Mouse (Mus musculus): Measurements from ENCODE around the gene Taf8. TPM values are rescaled to one million over a fixed set of nuclear protein-coding genes. Genes with fewer than 3 reads are reported as not detected.
A peak's percentile ranks its signal among the peaks of the same experiment; 100 is the strongest.

Taf8 gene
- polyA plus RNA-seq, 1 experiment from 2014 or later: 27.6 TPM

DNA sequence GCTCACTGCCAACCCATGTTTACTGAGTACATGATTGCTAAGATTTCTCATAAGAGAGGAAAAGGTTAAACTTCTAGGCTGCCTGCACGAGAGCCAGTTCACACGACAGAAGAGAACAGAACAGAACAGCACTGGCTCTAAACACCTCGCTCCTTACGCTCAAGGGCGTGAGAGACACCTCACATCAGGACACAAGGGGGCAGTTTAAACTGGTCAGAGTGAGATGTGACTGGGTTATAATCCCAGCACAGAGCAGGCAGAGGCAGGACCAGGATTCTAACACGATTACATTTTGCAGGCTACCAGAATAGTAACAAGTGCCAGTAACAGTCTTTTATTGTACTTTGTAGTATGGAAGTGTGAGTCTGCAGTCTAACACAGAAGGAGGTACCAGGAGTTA is 9.4 kb downstream of the Taf8 start:
- H3K4me3 ChIP-seq (ENCODE audit: low read depth, low read length): no peak overlapping the region
- H3K9me3 ChIP-seq (replicated peaks; ENCODE audit: control insufficient read depth, low read length): no peaks in the 10 kb centered on the region
- 88% methylated on average over 6 of the region's 6 CpGs for WGBS
- H3K4me2 ChIP-seq (ENCODE audit: low read depth, low read length): no peak overlapping the region
- peaks cover 16% of the 10 kb centered on the region for H3K36me3 ChIP-seq (replicated peaks; ENCODE audit: control insufficient read depth, insufficient read depth, low read depth, low read length)
- no peak overlapping the region for H3K9ac ChIP-seq (replicated peaks; ENCODE audit: low read length)
- no peak for ATAC-seq (replicated peaks; ENCODE audit: insufficient number of reproducible peaks, low FRiP score, low TSS enrichment, low read depth)
- no peak overlapping the region for H3K27ac ChIP-seq (replicated peaks; ENCODE audit: low read depth, low read length)
- no peaks in the 10 kb centered on the region for H3K4me1 ChIP-seq (ENCODE audit: control insufficient read depth, insufficient read depth, low read length)
- DNase-seq (ENCODE audit: low spot score): no peak
- no peaks in the 10 kb centered on the region for H3K27me3 ChIP-seq (ENCODE audit: control insufficient read depth, insufficient read depth, low read length)

GRCm38 (mm10) chr17:47490791-47491190 is 11.3 kb downstream of the Taf8 start:
- Histone ChIP-seq H3K9me3 (replicated peaks; ENCODE audit: control insufficient read depth, low read length) (no peaks in the 10 kb centered on the region), H3K4me3 (ENCODE audit: low read depth, low read length) (no peak overlapping the region), H3K36me3 (replicated peaks; ENCODE audit: control insufficient read depth, insufficient read depth, low read depth, low read length) (peaks cover 8% of the 10 kb centered on the region), H3K9ac (replicated peaks; ENCODE audit: low read length) (no peak overlapping the region), H3K27ac (replicated peaks; ENCODE audit: low read depth, low read length) (no peak overlapping the region), H3K4me1 (ENCODE audit: control insufficient read depth, insufficient read depth, low read length) (no peaks in the 10 kb centered on the region), H3K4me2 (ENCODE audit: low read depth, low read length) (no peak overlapping the region), H3K27me3 (ENCODE audit: control insufficient read depth, insufficient read depth, low read length) (no peaks in the 10 kb centered on the region)
- WGBS: 84% methylated on average over 9 of the region's 9 CpGs
- DNase-seq (ENCODE audit: low spot score) (no peak), ATAC-seq (replicated peaks; ENCODE audit: insufficient number of reproducible peaks, low FRiP score, low TSS enrichment, low read depth) (no peak)

DNA sequence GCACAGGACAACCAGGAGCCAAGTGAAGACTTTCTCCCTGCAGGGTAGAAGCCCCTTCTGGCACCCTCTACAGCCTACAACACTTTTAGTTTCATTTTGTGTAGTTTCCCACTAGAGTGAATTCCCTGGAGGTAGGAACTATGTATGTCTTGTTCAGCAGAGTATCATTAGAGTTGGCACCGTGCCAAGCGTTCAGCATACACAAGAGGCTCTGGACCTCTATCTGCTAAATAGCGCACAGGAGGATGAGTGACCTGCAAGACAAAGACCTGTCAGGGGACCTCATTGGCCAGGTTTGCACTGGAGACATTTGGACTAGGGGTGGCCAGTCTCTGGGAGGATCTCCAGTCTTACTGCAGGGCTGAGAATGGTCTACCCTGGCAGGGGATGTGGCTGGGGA is 16.3 kb downstream of the Taf8 start:
- no peak overlapping the region for H3K4me3 ChIP-seq (ENCODE audit: low read depth, low read length)
- WGBS: 86% methylated on average over 3 of the region's 3 CpGs
- H3K4me2 ChIP-seq (ENCODE audit: low read depth, low read length): no peak overlapping the region
- H3K36me3 ChIP-seq (replicated peaks; ENCODE audit: control insufficient read depth, insufficient read depth, low read depth, low read length): no peaks in the 10 kb centered on the region; the same call in 1 of the 2 replicates
- no peaks in the 10 kb centered on the region for H3K27me3 ChIP-seq (ENCODE audit: control insufficient read depth, insufficient read depth, low read length)
- no peak overlapping the region for H3K9ac ChIP-seq (replicated peaks; ENCODE audit: low read length)
- H3K27ac ChIP-seq (replicated peaks; ENCODE audit: low read depth, low read length): no peak overlapping the region
- no peak for DNase-seq (ENCODE audit: low spot score)
- no peak for ATAC-seq (replicated peaks; ENCODE audit: insufficient number of reproducible peaks, low FRiP score, low TSS enrichment, low read depth)
- no peaks in the 10 kb centered on the region for H3K9me3 ChIP-seq (replicated peaks; ENCODE audit: control insufficient read depth, low read length)
- H3K4me1 ChIP-seq (ENCODE audit: control insufficient read depth, insufficient read depth, low read length): no peaks in the 10 kb centered on the region

DNA sequence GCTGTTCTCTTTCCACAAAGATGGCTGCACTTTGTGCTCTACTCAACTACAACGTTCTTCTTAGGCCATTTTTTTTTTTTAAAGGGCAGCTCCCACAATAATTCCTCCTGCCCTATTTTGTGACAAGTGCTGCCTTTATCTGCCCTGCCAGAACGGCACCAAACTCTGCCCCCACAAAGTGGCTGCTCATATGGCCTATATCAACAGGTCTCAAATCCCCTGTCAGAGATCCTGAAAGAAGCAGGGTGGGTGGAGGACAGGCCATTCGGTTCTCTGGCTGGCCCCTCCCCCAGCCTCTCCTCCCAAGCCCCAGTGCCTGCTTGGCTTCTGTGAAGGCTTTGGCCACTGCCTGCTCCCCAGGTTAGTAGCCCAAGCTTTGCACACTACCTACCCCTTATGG is 17.1 kb downstream of the Taf8 start:
- Histone ChIP-seq H3K9me3 (replicated peaks; ENCODE audit: control insufficient read depth, low read length) (no peaks in the 10 kb centered on the region), H3K4me3 (ENCODE audit: low read depth, low read length) (no peak overlapping the region), H3K27ac (replicated peaks; ENCODE audit: low read depth, low read length) (no peak overlapping the region; the same call in 1 of the 2 replicates), H3K4me2 (ENCODE audit: low read depth, low read length) (no peak overlapping the region), H3K4me1 (ENCODE audit: control insufficient read depth, insufficient read depth, low read length) (no peaks in the 10 kb centered on the region), H3K9ac (replicated peaks; ENCODE audit: low read length) (no peak overlapping the region), H3K36me3 (replicated peaks; ENCODE audit: control insufficient read depth, insufficient read depth, low read depth, low read length) (no peaks in the 10 kb centered on the region; the same call in 1 of the 2 replicates), H3K27me3 (ENCODE audit: control insufficient read depth, insufficient read depth, low read length) (no peaks in the 10 kb centered on the region)
- WGBS: 4% methylated on average over 3 of the region's 3 CpGs
- ATAC-seq (replicated peaks; ENCODE audit: insufficient number of reproducible peaks, low FRiP score, low TSS enrichment, low read depth): no peak
- no peak for DNase-seq (ENCODE audit: low spot score)

- Histone ChIP-seq H3K4me2 (ENCODE audit: low read depth, low read length) (no peak overlapping the region), H3K36me3 (replicated peaks; ENCODE audit: control insufficient read depth, insufficient read depth, low read depth, low read length) (no peaks in the 10 kb centered on the region), H3K27ac (replicated peaks; ENCODE audit: low read depth, low read length) (no peak overlapping the region; the same call in 1 of the 2 replicates), H3K4me1 (ENCODE audit: control insufficient read depth, insufficient read depth, low read length) (no peaks in the 10 kb centered on the region), H3K27me3 (ENCODE audit: control insufficient read depth, insufficient read depth, low read length) (no peaks in the 10 kb centered on the region), H3K9ac (replicated peaks; ENCODE audit: low read length) (no peak overlapping the region), H3K4me3 (ENCODE audit: low read depth, low read length) (no peak overlapping the region), H3K9me3 (replicated peaks; ENCODE audit: control insufficient read depth, low read length) (no peaks in the 10 kb centered on the region)
- 28% methylated on average over 1 of the region's 1 CpGs for WGBS
- ATAC-seq (replicated peaks; ENCODE audit: insufficient number of reproducible peaks, low FRiP score, low TSS enrichment, low read depth) (0 out of 2 replicates have a peak, but pooled peaks have one; percentile 21), DNase-seq (ENCODE audit: low spot score) (peak; percentile 62)
Observed at GRCm38 (mm10) chr17:47484241-47484921, 17.7 kb downstream of the Taf8 start.

GRCm38 (mm10) chr17:47482401-47482800 is 19.7 kb downstream of the Taf8 start:
- Histone ChIP-seq H3K27ac (replicated peaks; ENCODE audit: low read depth, low read length) (no peak overlapping the region), H3K27me3 (ENCODE audit: control insufficient read depth, insufficient read depth, low read length) (no peaks in the 10 kb centered on the region), H3K4me1 (ENCODE audit: control insufficient read depth, insufficient read depth, low read length) (no peaks in the 10 kb centered on the region), H3K4me3 (ENCODE audit: low read depth, low read length) (no peak overlapping the region), H3K9ac (replicated peaks; ENCODE audit: low read length) (no peak overlapping the region), H3K4me2 (ENCODE audit: low read depth, low read length) (no peak overlapping the region), H3K36me3 (replicated peaks; ENCODE audit: control insufficient read depth, insufficient read depth, low read depth, low read length) (no peaks in the 10 kb centered on the region), H3K9me3 (replicated peaks; ENCODE audit: control insufficient read depth, low read length) (no peaks in the 10 kb centered on the region)
- ATAC-seq (replicated peaks; ENCODE audit: insufficient number of reproducible peaks, low FRiP score, low TSS enrichment, low read depth): no peak
- 34% methylated on average over 2 of the region's 2 CpGs for WGBS
- peak; percentile 73 for DNase-seq (ENCODE audit: low spot score)

GRCm38 (mm10) chr17:47479887-47480286 is 22.2 kb downstream of the Taf8 start:
- Histone ChIP-seq H3K27me3 (ENCODE audit: control insufficient read depth, insufficient read depth, low read length) (no peaks in the 10 kb centered on the region), H3K4me2 (ENCODE audit: low read depth, low read length) (no peak overlapping the region), H3K9me3 (replicated peaks; ENCODE audit: control insufficient read depth, low read length) (no peaks in the 10 kb centered on the region), H3K9ac (replicated peaks; ENCODE audit: low read length) (no peak overlapping the region), H3K36me3 (replicated peaks; ENCODE audit: control insufficient read depth, insufficient read depth, low read depth, low read length) (no peaks in the 10 kb centered on the region), H3K4me1 (ENCODE audit: control insufficient read depth, insufficient read depth, low read length) (no peaks in the 10 kb centered on the region), H3K4me3 (ENCODE audit: low read depth, low read length) (no peak overlapping the region), H3K27ac (replicated peaks; ENCODE audit: low read depth, low read length) (no peak overlapping the region)
- 74% methylated on average over 3 of the region's 3 CpGs for WGBS
- no peak for ATAC-seq (replicated peaks; ENCODE audit: insufficient number of reproducible peaks, low FRiP score, low TSS enrichment, low read depth)
- DNase-seq (ENCODE audit: low spot score): no peak

DNA sequence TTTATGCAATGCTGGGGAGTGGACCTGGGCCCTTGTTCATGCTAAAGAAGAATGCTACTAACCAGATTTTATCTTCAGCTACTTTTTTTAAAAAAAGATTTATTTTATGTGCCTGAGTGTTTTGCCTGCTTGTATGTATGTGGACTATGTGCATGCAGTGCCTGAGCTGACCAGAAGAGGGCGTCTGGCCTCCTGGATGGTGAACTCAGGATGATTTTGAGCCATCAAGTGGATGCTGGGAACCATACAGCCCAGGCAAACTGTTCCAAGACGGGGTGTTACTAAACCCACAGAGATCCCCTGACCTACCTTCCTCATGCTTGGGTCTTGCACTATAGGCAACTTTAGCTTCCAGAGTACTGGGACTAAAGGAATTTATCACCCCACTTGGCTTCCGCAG is 26.4 kb downstream of the Taf8 start:
- Histone ChIP-seq H3K27me3 (ENCODE audit: control insufficient read depth, insufficient read depth, low read length) (no peaks in the 10 kb centered on the region), H3K27ac (replicated peaks; ENCODE audit: low read depth, low read length) (no peak overlapping the region), H3K4me2 (ENCODE audit: low read depth, low read length) (no peak overlapping the region), H3K4me1 (ENCODE audit: control insufficient read depth, insufficient read depth, low read length) (no peaks in the 10 kb centered on the region), H3K4me3 (ENCODE audit: low read depth, low read length) (no peak overlapping the region), H3K9me3 (replicated peaks; ENCODE audit: control insufficient read depth, low read length) (no peaks in the 10 kb centered on the region), H3K36me3 (replicated peaks; ENCODE audit: control insufficient read depth, insufficient read depth, low read depth, low read length) (no peaks in the 10 kb centered on the region), H3K9ac (replicated peaks; ENCODE audit: low read length) (no peak overlapping the region)
- DNase-seq (ENCODE audit: low spot score): no peak
- ATAC-seq (replicated peaks; ENCODE audit: insufficient number of reproducible peaks, low FRiP score, low TSS enrichment, low read depth): no peak
- whole genome bisulfite sequencing: 60% methylated on average over 3 of the region's 3 CpGs
